Mouse (Mus musculus) neutrophil, adult 5-6 weeks (primary cell): ENCODE results near the gene Vmn2r21. TPM values are rescaled to one million over a fixed set of nuclear protein-coding genes. Genes with fewer than 3 reads are reported as not detected.
"Not testable (repeated sequence)": the region's sequence is repeated elsewhere in the genome, so short reads cannot be mapped to it uniquely, and the experiment has no call there.

Source experiments
- ATAC-seq: fragments of 151-379, 151-347 bp; 2 replicates; pipeline ENCODE4 v1.8.0; 2017; ENCODE audit warnings: mild to moderate bottlenecking, moderate TSS enrichment; ENCODE audit not compliant: insufficient number of reproducible peaks, poor library complexity, low FRiP score, severe bottlenecking; ENCODE audit errors: extremely low read depth
- total RNA-seq: library from RNA; stranded (forward); fragments of 200-1000 nt; gene quantifications from 2 replicates; pipeline ENCODE4 v1.2.3, GENCODE M21; 2017

Gene Vmn2r21
- total RNA-seq, result not detected in 2 replicates

DNA sequence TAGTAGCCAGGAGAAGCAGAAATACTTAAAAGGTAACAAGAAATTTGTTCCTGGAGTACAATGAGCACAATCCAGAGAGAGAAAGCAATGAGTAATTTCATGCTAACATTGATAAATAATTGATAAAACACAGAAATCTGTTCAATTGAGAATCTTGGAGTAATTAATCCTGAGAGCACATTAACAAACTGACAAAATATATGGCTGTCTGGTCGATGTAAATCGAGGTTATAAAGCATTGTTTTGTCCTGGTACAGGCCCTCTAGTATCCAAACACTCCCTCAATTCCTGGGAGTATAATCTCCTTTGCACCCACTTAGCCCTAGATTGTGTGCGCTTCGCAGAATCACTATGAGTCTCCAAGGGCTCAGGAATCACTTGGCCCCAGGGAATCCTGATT is at the start of gene Vmn2r21:
Gene Vmn2r21, minus strand, starts transcription at position 101 of the 400 bp plus-strand sequence.
- not testable (repeated sequence) for ATAC-seq

- ATAC-seq, result not testable (repeated sequence)
Observed at GRCm38 (mm10) chr6:123574698-123575097, 41.5 kb upstream of the Vmn2r21 start.

GRCm38 (mm10) chr6:123539755-123540154 is 6.5 kb upstream of the Vmn2r21 start:
- peak; percentile 99 for ATAC-seq

- not testable (repeated sequence) for ATAC-seq
Observed at GRCm38 (mm10) chr6:123522263-123523011, 10.8 kb downstream of the Vmn2r21 start.

DNA sequence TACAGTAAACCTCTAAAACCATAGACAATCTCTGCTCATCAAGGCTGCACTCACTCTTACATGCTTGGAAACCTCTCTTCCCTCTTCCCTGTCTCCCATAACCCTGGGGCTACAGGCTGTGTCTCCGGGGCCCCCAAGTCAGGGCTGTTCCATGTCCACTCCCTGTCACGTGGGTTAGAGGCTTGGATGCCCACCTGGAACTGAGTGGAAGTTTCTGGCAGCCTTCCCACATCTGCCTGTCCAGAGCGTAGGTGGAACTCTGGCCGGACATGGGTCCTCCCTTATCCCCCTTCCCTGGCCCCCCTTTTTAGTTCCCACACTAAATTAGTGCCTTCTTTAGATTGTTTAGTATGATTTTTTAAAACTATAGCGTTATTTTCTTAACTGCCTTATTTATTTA is 60.2 kb downstream of the Vmn2r21 start:
- ATAC-seq, result not testable (repeated sequence)

GRCm38 (mm10) chr6:123472458-123472987 is 60.7 kb downstream of the Vmn2r21 start:
- not testable (repeated sequence) for ATAC-seq

GRCm38 (mm10) chr6:123468651-123469050 is 64.6 kb downstream of the Vmn2r21 start:
- not testable (repeated sequence) for ATAC-seq

Other genes with a start within 250 kb of the Vmn2r21 start
- gene Clec4e, start 243.5 kb downstream of the Vmn2r21 start, total RNA-seq, result 180 and 189 TPM in 2 replicates
- not detected in 2 replicates for gene Vmn2r19, start 225.1 kb downstream of the Vmn2r21 start, total RNA-seq
- not detected in 2 replicates for gene Vmn2r20, start 115.3 kb downstream of the Vmn2r21 start, total RNA-seq
- gene Vmn2r22, start 117.3 kb upstream of the Vmn2r21 start, total RNA-seq, result 0.12 TPM in 2 replicates
- gene Vmn2r23, start 169.3 kb upstream of the Vmn2r21 start, total RNA-seq, result not detected in 2 replicates
- gene Vmn2r24, start 245.5 kb upstream of the Vmn2r21 start, total RNA-seq, result under 0.01 TPM in 1 of 2 replicates, not detected in the other